Comparison of ENCODE assay signal across 28 mouse cellular contexts in genomic region chr3:105070553-105070952, GRCm38 (mm10). TPM values are rescaled to one million over a fixed set of nuclear protein-coding genes. Genes with fewer than 3 reads are reported as not detected.
A peak's percentile ranks its signal among the peaks of the same experiment; 100 is the strongest.
DNase-seq lines count a peak whose midpoint lies in the region; ATAC-seq and TF ChIP-seq lines count a peak whose summit lies in the region.
"Had no signal": no experiment of that assay in that cellular context is flagged by ENCODE, and none has a peak within 500 bp of the region (broad histone marks: within the 10 kb centered on the region; RNA-seq: fewer than 3 reads in every experiment).

No protein-coding gene starts in this region.

- H3K4me3 ChIP-seq in testis, adult 2 months (ENCODE audit: control insufficient read depth, low read depth, low read length): peak overlapping the region; percentile 48
- no peak overlapping the region for H3K4me3 ChIP-seq in limb, embryonic 12.5 days (replicated peaks)
- H3K4me3 ChIP-seq in limb, embryonic 15.5 days: no peak overlapping the region
- H3K4me3 ChIP-seq: embryonic facial prominence, embryonic 13.5 days; erythroblast, embryonic 14.5 days; gastrocnemius, adult 2 months; hindbrain, embryonic 10.5 days had no signal

- TF ChIP-seq CTCF in testis, adult 2 months (IDR thresholded peaks at IDR 0.05; ENCODE audit: control insufficient read depth, insufficient read depth, insufficient replicate concordance, low read depth, low read length): no peak

- no peak overlapping the region; the same call in 1 of the 2 replicates for H3K9ac ChIP-seq in limb, embryonic 12.5 days (replicated peaks)
- no peak overlapping the region for H3K9ac ChIP-seq in limb, embryonic 15.5 days
- H3K9ac ChIP-seq: embryonic facial prominence, embryonic 13.5 days; forebrain, postnatal 0 days; hindbrain, embryonic 14.5 days had no signal

- no peaks in the 10 kb centered on the region for H3K36me3 ChIP-seq in testis, adult 2 months (ENCODE audit: control insufficient read depth, insufficient read depth, low read length)
- no peaks in the 10 kb centered on the region for H3K36me3 ChIP-seq in limb, embryonic 12.5 days
- H3K36me3 ChIP-seq in limb, embryonic 15.5 days: no peaks in the 10 kb centered on the region
- H3K36me3 ChIP-seq: embryonic facial prominence, embryonic 13.5 days; hindbrain, embryonic 10.5 days had no signal

- no peaks in the 10 kb centered on the region; the same call in 1 of the 2 replicates for H3K4me1 ChIP-seq in testis, adult 2 months (ENCODE audit: control insufficient read depth, insufficient read depth, low read length)
- peaks cover 28% of the 10 kb centered on the region for H3K4me1 ChIP-seq in limb, embryonic 12.5 days (replicated peaks)
- H3K4me1 ChIP-seq in limb, embryonic 15.5 days: peaks cover 7% of the 10 kb centered on the region; the same call in 1 of the 2 replicates
- H3K4me1 ChIP-seq: hindbrain, embryonic 10.5 days had no signal

- ATAC-seq in limb, embryonic 12.5 days (ENCODE audit: insufficient number of reproducible peaks, insufficient read depth, low FRiP score, low TSS enrichment, low read depth): peak; percentile 75
- ATAC-seq in limb, embryonic 15.5 days (ENCODE audit: insufficient number of reproducible peaks, low FRiP score, low TSS enrichment, low read depth): no peak
- ATAC-seq: activated CD4-positive, CD25-positive, alpha-beta regulatory T cell, adult 4 months; forebrain, embryonic 14.5 days; forebrain, postnatal 0 days; hindbrain, postnatal 0 days; inflammation-experienced regulatory T-cells, adult 6 months had no signal

- peak; percentile 15 for DNase-seq in embryo, embryonic 11 days
- DNase-seq in embryo, embryonic 10 days (ENCODE audit: low spot score): no peak
- no peak for DNase-seq in testis, postnatal 14 days (ENCODE audit: low spot score)
- no peak for DNase-seq in thymus, postnatal 14 days
- DNase-seq in thymus, adult 18-20 months: no peak
- DNase-seq: adrenal gland, adult 8-10 months; adrenal gland, postnatal 25 days; cerebellum, adult 18-20 months; cerebellum, adult 9-10 months; cerebellum, postnatal 25 days; forebrain, postnatal 0 days; gastrocnemius, adult 2 months; gastrocnemius, postnatal 14 days had no signal

- H3K4me2 ChIP-seq in limb, embryonic 12.5 days: peak overlapping the region; percentile 37
- peak overlapping the region; percentile 6; the same call in 1 of the 2 replicates for H3K4me2 ChIP-seq in limb, embryonic 15.5 days
- H3K4me2 ChIP-seq: embryonic facial prominence, embryonic 13.5 days; heart, embryonic 11.5 days; hindbrain, embryonic 14.5 days had no signal

- 25% methylated on average over 8 of the region's 8 CpGs for WGBS in limb, embryonic 12.5 days
- WGBS in limb, embryonic 15.5 days: 35% methylated on average over 8 of the region's 8 CpGs

- H3K9me3 ChIP-seq in limb, embryonic 12.5 days: no peaks in the 10 kb centered on the region
- H3K9me3 ChIP-seq in limb, embryonic 15.5 days: no peaks in the 10 kb centered on the region
- H3K9me3 ChIP-seq: embryonic facial prominence, embryonic 13.5 days; hindbrain, embryonic 10.5 days had no signal

- no peak for TF ChIP-seq POLR2A in testis, adult 2 months (IDR thresholded peaks at IDR 0.05; ENCODE audit: control insufficient read depth, low read depth, low read length)

- H3K27me3 ChIP-seq in testis, adult 2 months (ENCODE audit: control insufficient read depth, insufficient read depth, low read length): no peaks in the 10 kb centered on the region
- no peaks in the 10 kb centered on the region for H3K27me3 ChIP-seq in limb, embryonic 12.5 days
- no peaks in the 10 kb centered on the region for H3K27me3 ChIP-seq in limb, embryonic 15.5 days
- H3K27me3 ChIP-seq: embryonic facial prominence, embryonic 13.5 days had no signal

- H3K27ac ChIP-seq in testis, adult 2 months (ENCODE audit: control insufficient read depth, insufficient read depth, low read depth, low read length): no peak overlapping the region
- H3K27ac ChIP-seq in limb, embryonic 12.5 days: peak overlapping the region; percentile 83
- no peak overlapping the region for H3K27ac ChIP-seq in limb, embryonic 15.5 days
- H3K27ac ChIP-seq: embryonic facial prominence, embryonic 13.5 days; gastrocnemius, adult 2 months; hindbrain, embryonic 10.5 days; hindbrain, embryonic 14.5 days; hindbrain, postnatal 0 days had no signal

RNA-seq across cellular contexts. Expression of gene 4930564D02Rik, which starts 3.9 kb away (rescaled TPM):
- polyA plus RNA-seq in testis, adult 2 months (2012; rRNA removed): 1.2 and 1.8 TPM in 2 replicates
- polyA plus RNA-seq in limb, embryonic 12.5 days (2016; fragmentation: Nextera tagmentation; extraction: Ambion mirVana): not detected in 2 replicates
- polyA plus RNA-seq in limb, embryonic 15.5 days (2015; fragmentation: Nextera tagmentation; extraction: Ambion mirVana): not detected in 2 replicates
- polyA plus RNA-seq: activated CD4-positive, CD25-positive, alpha-beta regulatory T cell, adult 4 months; embryonic facial prominence, embryonic 13.5 days; erythroblast, embryonic 14.5 days; forebrain, embryonic 14.5 days; forebrain, postnatal 0 days; frontal cortex, adult 2 months; heart, embryonic 11.5 days; heart, embryonic 14.5 days; heart, postnatal 0 days; hindbrain, embryonic 10.5 days; hindbrain, embryonic 14.5 days; hindbrain, postnatal 0 days; inflammation-experienced regulatory T-cells, adult 6 months had no signal

RNA-seq across cellular contexts. Expression of gene Cttnbp2nl, which starts 17.6 kb away (rescaled TPM):
- polyA plus RNA-seq in testis, adult 2 months (2012; rRNA removed): 7.4 and 7.6 TPM in 2 replicates
- polyA plus RNA-seq in limb, embryonic 12.5 days (2016; fragmentation: Nextera tagmentation; extraction: Ambion mirVana): 43.6 and 46.2 TPM in 2 replicates
- polyA plus RNA-seq in limb, embryonic 15.5 days (2015; fragmentation: Nextera tagmentation; extraction: Ambion mirVana): 28.1 and 28.7 TPM in 2 replicates
- polyA plus RNA-seq: activated CD4-positive, CD25-positive, alpha-beta regulatory T cell, adult 4 months had no signal
